ENCODE assay signal across 10 mouse cellular contexts in the genomic region with DNA sequence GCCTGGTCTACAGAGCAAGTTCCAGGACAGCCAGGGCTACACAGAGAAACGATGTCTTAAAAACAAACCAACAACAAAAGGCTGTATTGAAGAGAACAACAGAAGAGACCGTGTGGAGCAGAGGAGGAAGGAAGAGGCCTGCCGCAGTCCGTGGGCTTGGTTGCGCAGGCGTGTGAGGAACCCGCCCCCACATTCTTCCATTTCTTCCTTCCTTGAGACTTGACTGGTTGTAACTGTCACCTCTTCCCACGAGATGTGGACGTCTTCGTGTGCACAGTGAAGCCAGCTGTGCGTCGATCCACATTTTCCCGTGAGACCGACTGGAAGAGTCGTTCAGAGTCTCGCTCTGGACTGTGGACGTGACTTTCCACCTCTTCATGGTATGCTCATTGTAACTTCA. TPM values are rescaled to one million over a fixed set of nuclear protein-coding genes. Genes with fewer than 3 reads are reported as not detected.
A peak's percentile ranks its signal among the peaks of the same experiment; 100 is the strongest.
DNase-seq lines count a peak whose midpoint lies in the region; ATAC-seq and TF ChIP-seq lines count a peak whose summit lies in the region.
"Had no signal": no experiment of that assay in that cellular context is flagged by ENCODE, and none has a peak within 500 bp of the region (broad histone marks: within the 10 kb centered on the region; RNA-seq: fewer than 3 reads in every experiment).

No protein-coding gene starts in this region.

- H3K9me3 ChIP-seq in kidney, embryonic 16.5 days (ENCODE audit: low read length) = no peaks in the 10 kb centered on the region
- no peaks in the 10 kb centered on the region for H3K9me3 ChIP-seq in liver, postnatal 0 days (ENCODE audit: low read length)
- no peaks in the 10 kb centered on the region for H3K9me3 ChIP-seq in limb, embryonic 10.5 days (replicated peaks)
- no peaks in the 10 kb centered on the region for H3K9me3 ChIP-seq in hindbrain, embryonic 10.5 days

- H3K4me1 ChIP-seq in kidney, embryonic 16.5 days (ENCODE audit: insufficient read depth, low read length) = peaks cover 24% of the 10 kb centered on the region; the same call in 1 of the 2 replicates
- peaks cover 47% of the 10 kb centered on the region for H3K4me1 ChIP-seq in bone marrow macrophage, adult 2 months (ENCODE audit: control insufficient read depth, insufficient read depth, low read length)
- H3K4me1 ChIP-seq in liver, postnatal 0 days (ENCODE audit: insufficient read depth) = peaks cover 25% of the 10 kb centered on the region
- H3K4me1 ChIP-seq in limb, embryonic 10.5 days = peaks cover 11% of the 10 kb centered on the region; the same call in 1 of the 2 replicates
- peaks cover 17% of the 10 kb centered on the region for H3K4me1 ChIP-seq in hindbrain, embryonic 10.5 days (replicated peaks)

- H3K9ac ChIP-seq in kidney, embryonic 16.5 days (replicated peaks; ENCODE audit: low read length) = no peak overlapping the region
- peak overlapping the region; percentile 5; the same call in 1 of the 2 replicates for H3K9ac ChIP-seq in liver, postnatal 0 days (replicated peaks)

- TF ChIP-seq EP300 in liver, postnatal 0 days (IDR thresholded peaks at IDR 0.05; ENCODE audit: low read depth) = no peak

- H3K27me3 ChIP-seq in kidney, embryonic 16.5 days (ENCODE audit: insufficient read depth, low read length) = no peaks in the 10 kb centered on the region
- H3K27me3 ChIP-seq in liver, postnatal 0 days (ENCODE audit: insufficient read depth, low read length) = no peaks in the 10 kb centered on the region
- H3K27me3 ChIP-seq in limb, embryonic 10.5 days (ENCODE audit: low read depth, poor library complexity, severe bottlenecking) = no peaks in the 10 kb centered on the region
- no peaks in the 10 kb centered on the region for H3K27me3 ChIP-seq in hindbrain, embryonic 10.5 days (ENCODE audit: insufficient read depth, poor library complexity, severe bottlenecking)

- 0 out of 2 replicates have a peak overlapping the region, but pooled peaks have one; percentile 5 for H3K4me3 ChIP-seq in kidney, embryonic 16.5 days (ENCODE audit: low read length)
- peak overlapping the region; percentile 40 for H3K4me3 ChIP-seq in bone marrow macrophage, adult 2 months (ENCODE audit: insufficient read depth, low read length)
- 0 out of 2 replicates have a peak overlapping the region, but pooled peaks have one; percentile 9 for H3K4me3 ChIP-seq in liver, postnatal 0 days (ENCODE audit: low read depth, low read length)
- no peak overlapping the region for H3K4me3 ChIP-seq in limb, embryonic 10.5 days
- H3K4me3 ChIP-seq in hindbrain, embryonic 10.5 days = no peak overlapping the region

- no peak for DNase-seq in kidney, adult 8-10 months
- DNase-seq in liver, postnatal 0 days = no peak
- DNase-seq in thymus, postnatal 0 days (ENCODE audit: low spot score) = peak; percentile 63
- DNase-seq in gastrocnemius, postnatal 10 days = no peak
- no peak for DNase-seq in limb, embryonic 10.5 days (ENCODE audit: low spot score)
- DNase-seq in hindbrain, embryonic 10.5 days (ENCODE audit: low spot score) = no peak

- H3K27ac ChIP-seq in kidney, embryonic 16.5 days (ENCODE audit: low read length) = peak overlapping the region; percentile 83
- H3K27ac ChIP-seq in bone marrow macrophage, adult 2 months (ENCODE audit: insufficient read depth, low read depth, low read length) = peak overlapping the region; percentile 89
- H3K27ac ChIP-seq in liver, postnatal 0 days (ENCODE audit: low read depth) = peak overlapping the region; percentile 84
- H3K27ac ChIP-seq in limb, embryonic 10.5 days = no peak overlapping the region
- H3K27ac ChIP-seq in hindbrain, embryonic 10.5 days = no peak overlapping the region

- WGBS in kidney, embryonic 16.5 days = 64% methylated on average over 17 of the region's 17 CpGs
- WGBS in liver, postnatal 0 days (ENCODE audit: insufficient replicate concordance) = 26% methylated on average over 17 of the region's 17 CpGs
- WGBS in limb, embryonic 10.5 days = 90% methylated on average over 17 of the region's 17 CpGs
- 89% methylated on average over 17 of the region's 17 CpGs for WGBS in hindbrain, embryonic 10.5 days

- TF ChIP-seq CTCF in bone marrow macrophage, adult 2 months (IDR thresholded peaks at IDR 0.05; ENCODE audit: low read depth, low read length) = no peak
- no peak for TF ChIP-seq CTCF in liver, postnatal 0 days (IDR thresholded peaks at IDR 0.05; ENCODE audit: low read depth)

- peak overlapping the region; percentile 25; the same call in 1 of the 2 replicates for H3K4me2 ChIP-seq in kidney, embryonic 16.5 days (replicated peaks; ENCODE audit: low read depth, low read length)
- H3K4me2 ChIP-seq in liver, postnatal 0 days (ENCODE audit: low read depth, low read length) = peak overlapping the region; percentile 49

- 0 out of 2 replicates have a peak, but pooled peaks have one; percentile 40 for ATAC-seq in kidney, embryonic 16.5 days (ENCODE audit: low FRiP score, low TSS enrichment)
- ATAC-seq in liver, postnatal 0 days = peak; percentile 60
- ATAC-seq: forebrain, embryonic 16.5 days; intestine, embryonic 16.5 days had no signal

- TF ChIP-seq POLR2A in bone marrow macrophage, adult 2 months (IDR thresholded peaks at IDR 0.05; ENCODE audit: borderline replicate concordance, low read depth, low read length) = no peak

- no peaks in the 10 kb centered on the region for H3K36me3 ChIP-seq in kidney, embryonic 16.5 days (ENCODE audit: insufficient read depth, low read length)
- H3K36me3 ChIP-seq in liver, postnatal 0 days (replicated peaks; ENCODE audit: insufficient read depth, low read length) = no peaks in the 10 kb centered on the region
- H3K36me3 ChIP-seq in limb, embryonic 10.5 days = no peaks in the 10 kb centered on the region
- H3K36me3 ChIP-seq in hindbrain, embryonic 10.5 days = no peaks in the 10 kb centered on the region

RNA-seq across cellular contexts. Expression of a gene that starts 26.7 kb away (rescaled TPM):
- 1.1 TPM in 2 replicates for polyA plus RNA-seq in kidney, embryonic 16.5 days (2015; fragmentation: Nextera tagmentation; extraction: Ambion mirVana)
- 30.4 and 32.0 TPM in 2 replicates for polyA plus RNA-seq in bone marrow macrophage, adult 2 months (2012; ENCODE audit: insufficient read depth, insufficient read length, missing spikeins)
- 7.5 and 8.0 TPM in 2 replicates for polyA plus RNA-seq in liver, postnatal 0 days (2015; fragmentation: Nextera tagmentation; extraction: Ambion mirVana)
- 96.0 and 127 TPM in 2 replicates for polyA plus RNA-seq in thymus, postnatal 0 days (2015; fragmentation: Nextera tagmentation; extraction: Ambion mirVana)
- total RNA-seq in gastrocnemius, postnatal 10 days (2021) = under 1 TPM in 1 of 2 experiments, not detected in 1; 0.43 TPM
- 0.26 and 0.28 TPM in 2 replicates for polyA plus RNA-seq in limb, embryonic 10.5 days (2016; fragmentation: Nextera tagmentation; extraction: Ambion mirVana)
- 0.20 and 0.77 TPM in 2 replicates for polyA plus RNA-seq in hindbrain, embryonic 10.5 days (2016; fragmentation: Nextera tagmentation; extraction: Ambion mirVana)
- polyA plus RNA-seq: forebrain, embryonic 16.5 days had no signal

RNA-seq across cellular contexts. Expression of a gene that starts 43.7 kb away (rescaled TPM):
- polyA plus RNA-seq in kidney, embryonic 16.5 days (2015; fragmentation: Nextera tagmentation; extraction: Ambion mirVana) = 2.6 and 3.5 TPM in 2 replicates
- polyA plus RNA-seq in bone marrow macrophage, adult 2 months (2012; ENCODE audit: insufficient read depth, insufficient read length, missing spikeins) = not detected in 2 replicates
- 2.3 and 4.0 TPM in 2 replicates for polyA plus RNA-seq in liver, postnatal 0 days (2015; fragmentation: Nextera tagmentation; extraction: Ambion mirVana)
- 4.2 and 6.5 TPM in 2 replicates for polyA plus RNA-seq in thymus, postnatal 0 days (2015; fragmentation: Nextera tagmentation; extraction: Ambion mirVana)
- 100 to 1,000 TPM; 327 to 371 TPM for total RNA-seq in gastrocnemius, postnatal 10 days (2021)
- 0.89 and 2.0 TPM in 2 replicates for polyA plus RNA-seq in limb, embryonic 10.5 days (2016; fragmentation: Nextera tagmentation; extraction: Ambion mirVana)
- 1.6 and 2.7 TPM in 2 replicates for polyA plus RNA-seq in hindbrain, embryonic 10.5 days (2016; fragmentation: Nextera tagmentation; extraction: Ambion mirVana)

RNA-seq across cellular contexts. Expression of a gene that starts 47.5 kb away (rescaled TPM):
- polyA plus RNA-seq in kidney, embryonic 16.5 days (2015; fragmentation: Nextera tagmentation; extraction: Ambion mirVana) = not detected in 2 replicates
- polyA plus RNA-seq in bone marrow macrophage, adult 2 months (2012; ENCODE audit: insufficient read depth, insufficient read length, missing spikeins) = 0.38 and 0.55 TPM in 2 replicates
- polyA plus RNA-seq in liver, postnatal 0 days (2015; fragmentation: Nextera tagmentation; extraction: Ambion mirVana) = 0.20 and 0.35 TPM in 2 replicates
- polyA plus RNA-seq in thymus, postnatal 0 days (2015; fragmentation: Nextera tagmentation; extraction: Ambion mirVana) = 2.9 and 4.2 TPM in 2 replicates
- 1 to 10 TPM; 3.7 to 5.3 TPM for total RNA-seq in gastrocnemius, postnatal 10 days (2021)
- not detected in 2 replicates for polyA plus RNA-seq in limb, embryonic 10.5 days (2016; fragmentation: Nextera tagmentation; extraction: Ambion mirVana)
- polyA plus RNA-seq in hindbrain, embryonic 10.5 days (2016; fragmentation: Nextera tagmentation; extraction: Ambion mirVana) = not detected in 2 replicates
- polyA plus RNA-seq: forebrain, embryonic 16.5 days; intestine, embryonic 16.5 days had no signal

RNA-seq across cellular contexts. Expression of a gene that starts 59.7 kb away (rescaled TPM):
- polyA plus RNA-seq in kidney, embryonic 16.5 days (2015; fragmentation: Nextera tagmentation; extraction: Ambion mirVana) = 54.1 and 54.4 TPM in 2 replicates
- 18.9 and 20.4 TPM in 2 replicates for polyA plus RNA-seq in bone marrow macrophage, adult 2 months (2012; ENCODE audit: insufficient read depth, insufficient read length, missing spikeins)
- polyA plus RNA-seq in liver, postnatal 0 days (2015; fragmentation: Nextera tagmentation; extraction: Ambion mirVana) = 14.4 and 15.2 TPM in 2 replicates
- 44.2 and 44.6 TPM in 2 replicates for polyA plus RNA-seq in thymus, postnatal 0 days (2015; fragmentation: Nextera tagmentation; extraction: Ambion mirVana)
- total RNA-seq in gastrocnemius, postnatal 10 days (2021) = 10 to 100 TPM; 12.0 to 16.2 TPM
- 76.6 and 81.9 TPM in 2 replicates for polyA plus RNA-seq in limb, embryonic 10.5 days (2016; fragmentation: Nextera tagmentation; extraction: Ambion mirVana)
- 52.7 and 65.8 TPM in 2 replicates for polyA plus RNA-seq in hindbrain, embryonic 10.5 days (2016; fragmentation: Nextera tagmentation; extraction: Ambion mirVana)

Comparison
In these comparisons a context has a peak if more than half of its experiments do, and no peak if none do; other contexts are left out.
1. H3K27ac ChIP-seq: peak in kidney, embryonic 16.5 days (single experiment), bone marrow macrophage, adult 2 months (single experiment) and liver, postnatal 0 days (single experiment); none in limb, embryonic 10.5 days (single experiment) and hindbrain, embryonic 10.5 days (single experiment).
2. H3K4me3 ChIP-seq: peak in kidney, embryonic 16.5 days (single experiment), bone marrow macrophage, adult 2 months (single experiment) and liver, postnatal 0 days (single experiment); none in limb, embryonic 10.5 days (single experiment) and hindbrain, embryonic 10.5 days (single experiment).